Mouse (Mus musculus): ENCODE measurements around the gene Ugt3a1.

DNA sequence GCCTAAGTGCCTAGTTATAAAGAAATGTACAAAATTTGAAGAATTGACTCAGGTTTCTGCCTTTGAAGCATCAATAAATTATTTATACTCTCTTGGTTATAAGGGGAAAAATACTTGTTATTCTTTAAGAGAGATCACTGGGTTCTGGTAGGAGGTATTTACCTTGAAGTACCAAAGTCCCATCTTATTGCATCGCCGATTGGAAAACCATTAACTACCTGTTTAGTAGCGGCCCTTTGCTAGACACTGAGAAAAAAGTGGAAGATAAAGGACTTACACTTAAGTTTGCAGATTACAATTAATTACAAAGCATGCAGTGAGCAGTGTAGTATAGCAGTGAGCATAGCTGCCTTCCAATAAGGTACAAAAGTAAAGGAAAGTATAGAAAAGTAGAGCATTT, 23.8 kb upstream of the Ugt3a1 start:
- no peak for TF ChIP-seq CTCF (IDR thresholded peaks at IDR 0.05)
- no peak for TF ChIP-seq EP300 (IDR thresholded peaks at IDR 0.05)
